Mouse (Mus musculus): ENCODE measurements around the gene Trim80. TPM values are rescaled to one million over a fixed set of nuclear protein-coding genes. Genes with fewer than 3 reads are reported as not detected.
A peak's percentile ranks its signal among the peaks of the same experiment; 100 is the strongest.

Trim80 gene
- polyA plus RNA-seq, 1 experiment: not detected

- Histone ChIP-seq H3K4me3 (ENCODE audit: insufficient read depth, low read length) (no peak overlapping the region), H3K4me1 (ENCODE audit: control insufficient read depth, insufficient read depth, low read length) (peaks cover 14% of the 10 kb centered on the region), H3K27ac (ENCODE audit: insufficient read depth, low read depth, low read length) (no peak overlapping the region)
- TF ChIP-seq CTCF (IDR thresholded peaks at IDR 0.05; ENCODE audit: low read depth, low read length) (no peak), POLR2A (IDR thresholded peaks at IDR 0.05; ENCODE audit: borderline replicate concordance, low read depth, low read length) (no peak)
These were observed 32.0 kb upstream of the Trim80 start for GRCm38 (mm10) chr11:115408266-115408920.

GRCm38 (mm10) chr11:115409556-115409955 is 30.8 kb upstream of the Trim80 start:
- no peak for TF ChIP-seq CTCF (IDR thresholded peaks at IDR 0.05; ENCODE audit: low read depth, low read length)
- no peak for TF ChIP-seq POLR2A (IDR thresholded peaks at IDR 0.05; ENCODE audit: borderline replicate concordance, low read depth, low read length)
- Histone ChIP-seq H3K4me3 (ENCODE audit: insufficient read depth, low read length) (no peak overlapping the region), H3K27ac (ENCODE audit: insufficient read depth, low read depth, low read length) (no peak overlapping the region), H3K4me1 (ENCODE audit: control insufficient read depth, insufficient read depth, low read length) (peaks cover 11% of the 10 kb centered on the region)

- Histone ChIP-seq H3K4me1 (ENCODE audit: control insufficient read depth, insufficient read depth, low read length) (peaks cover 25% of the 10 kb centered on the region), H3K27ac (ENCODE audit: insufficient read depth, low read depth, low read length) (peak within 1 kb of the TSS; percentile 17; the same call in 1 of the 2 replicates), H3K4me3 (ENCODE audit: insufficient read depth, low read length) (peak within 1 kb of the TSS; percentile 90)
- TF ChIP-seq POLR2A (IDR thresholded peaks at IDR 0.05; ENCODE audit: borderline replicate concordance, low read depth, low read length) (no peak), CTCF (IDR thresholded peaks at IDR 0.05; ENCODE audit: low read depth, low read length) (no peak)
These were observed 20.7 kb upstream of the Trim80 start, which contains the start of the genes Atp5h and Kctd2 for GRCm38 (mm10) chr11:115419531-115420237. Atp5h (minus strand) TSS chr11:115419962. Kctd2 (plus strand) TSS chr11:115420128.

GRCm38 (mm10) chr11:115420336-115421190 is 19.8 kb upstream of the Trim80 start:
- peaks cover 25% of the 10 kb centered on the region for H3K4me1 ChIP-seq (ENCODE audit: control insufficient read depth, insufficient read depth, low read length)
- TF ChIP-seq POLR2A (IDR thresholded peaks at IDR 0.05; ENCODE audit: borderline replicate concordance, low read depth, low read length): no peak
- no peak for TF ChIP-seq CTCF (IDR thresholded peaks at IDR 0.05; ENCODE audit: low read depth, low read length)
- no peak overlapping the region for H3K27ac ChIP-seq (ENCODE audit: insufficient read depth, low read depth, low read length)
- peak overlapping the region; percentile 87 for H3K4me3 ChIP-seq (ENCODE audit: insufficient read depth, low read length)

GRCm38 (mm10) chr11:115421328-115421727 is 19.0 kb upstream of the Trim80 start:
- TF ChIP-seq CTCF (IDR thresholded peaks at IDR 0.05; ENCODE audit: low read depth, low read length) (no peak), POLR2A (IDR thresholded peaks at IDR 0.05; ENCODE audit: borderline replicate concordance, low read depth, low read length) (no peak)
- Histone ChIP-seq H3K27ac (ENCODE audit: insufficient read depth, low read depth, low read length) (no peak overlapping the region), H3K4me1 (ENCODE audit: control insufficient read depth, insufficient read depth, low read length) (peaks cover 25% of the 10 kb centered on the region), H3K4me3 (ENCODE audit: insufficient read depth, low read length) (no peak overlapping the region)

GRCm38 (mm10) chr11:115421972-115422371 is 18.4 kb upstream of the Trim80 start:
- TF ChIP-seq POLR2A (IDR thresholded peaks at IDR 0.05; ENCODE audit: borderline replicate concordance, low read depth, low read length) (no peak), CTCF (IDR thresholded peaks at IDR 0.05; ENCODE audit: low read depth, low read length) (no peak)
- Histone ChIP-seq H3K4me1 (ENCODE audit: control insufficient read depth, insufficient read depth, low read length) (peaks cover 25% of the 10 kb centered on the region), H3K27ac (ENCODE audit: insufficient read depth, low read depth, low read length) (no peak overlapping the region), H3K4me3 (ENCODE audit: insufficient read depth, low read length) (no peak overlapping the region)

- H3K4me1 ChIP-seq (ENCODE audit: control insufficient read depth, insufficient read depth, low read length): peaks cover 24% of the 10 kb centered on the region
- no peak overlapping the region for H3K27ac ChIP-seq (ENCODE audit: insufficient read depth, low read depth, low read length)
- H3K4me3 ChIP-seq (ENCODE audit: insufficient read depth, low read length): no peak overlapping the region
- no peak for TF ChIP-seq POLR2A (IDR thresholded peaks at IDR 0.05; ENCODE audit: borderline replicate concordance, low read depth, low read length)
- no peak for TF ChIP-seq CTCF (IDR thresholded peaks at IDR 0.05; ENCODE audit: low read depth, low read length)
These were observed 17.3 kb upstream of the Trim80 start for GRCm38 (mm10) chr11:115423091-115423490.

GRCm38 (mm10) chr11:115424666-115425065 is 15.7 kb upstream of the Trim80 start:
- H3K4me3 ChIP-seq (ENCODE audit: insufficient read depth, low read length): no peak overlapping the region
- TF ChIP-seq CTCF (IDR thresholded peaks at IDR 0.05; ENCODE audit: low read depth, low read length) (no peak), POLR2A (IDR thresholded peaks at IDR 0.05; ENCODE audit: borderline replicate concordance, low read depth, low read length) (no peak)
- no peak overlapping the region for H3K27ac ChIP-seq (ENCODE audit: insufficient read depth, low read depth, low read length)
- H3K4me1 ChIP-seq (ENCODE audit: control insufficient read depth, insufficient read depth, low read length): peaks cover 16% of the 10 kb centered on the region

GRCm38 (mm10) chr11:115425671-115426070 is 14.7 kb upstream of the Trim80 start:
- H3K4me1 ChIP-seq (ENCODE audit: control insufficient read depth, insufficient read depth, low read length): peaks cover 16% of the 10 kb centered on the region

More at GRCm38 (mm10) chr11:115425671-115426070, 14.7 kb upstream of the Trim80 start:
- Histone ChIP-seq H3K27ac (ENCODE audit: insufficient read depth, low read depth, low read length) (no peak overlapping the region), H3K4me3 (ENCODE audit: insufficient read depth, low read length) (no peak overlapping the region)
- TF ChIP-seq CTCF (IDR thresholded peaks at IDR 0.05; ENCODE audit: low read depth, low read length): no peak
- TF ChIP-seq POLR2A (IDR thresholded peaks at IDR 0.05; ENCODE audit: borderline replicate concordance, low read depth, low read length): no peak
